Mouse (Mus musculus): Measurements from ENCODE around the gene Tomm20. TPM values are rescaled to one million over a fixed set of nuclear protein-coding genes. Genes with fewer than 3 reads are reported as not detected.
"Not testable (repeated sequence)": the region's sequence is repeated elsewhere in the genome, so short reads cannot be mapped to it uniquely, and the experiment has no call there.

Tomm20 gene
- polyA plus RNA-seq, 1 experiment from 2014 or later = 256 TPM

GRCm38 (mm10) chr8:126884202-126884926, 61.3 kb downstream of the Tomm20 start:
- H3K4me2 ChIP-seq (ENCODE audit: low read depth, low read length) = no peak overlapping the region
- 42% methylated on average over 6 of the region's 6 CpGs for WGBS
- no peak overlapping the region for H3K4me3 ChIP-seq (ENCODE audit: low read depth, low read length)
- H3K9me3 ChIP-seq (replicated peaks; ENCODE audit: control insufficient read depth, low read length) = no peaks in the 10 kb centered on the region
- DNase-seq (ENCODE audit: low spot score) (peak; percentile 33), ATAC-seq (replicated peaks; ENCODE audit: insufficient number of reproducible peaks, low FRiP score, low TSS enrichment, low read depth) (no peak; the same call in 1 of the 2 replicates)
- H3K9ac ChIP-seq (replicated peaks; ENCODE audit: low read length) = no peak overlapping the region
- H3K27me3 ChIP-seq (ENCODE audit: control insufficient read depth, insufficient read depth, low read length) = no peaks in the 10 kb centered on the region
- no peaks in the 10 kb centered on the region for H3K36me3 ChIP-seq (replicated peaks; ENCODE audit: control insufficient read depth, insufficient read depth, low read depth, low read length)
- H3K4me1 ChIP-seq (ENCODE audit: control insufficient read depth, insufficient read depth, low read length) = peaks cover 2% of the 10 kb centered on the region; the same call in 1 of the 2 replicates
- no peak overlapping the region for H3K27ac ChIP-seq (replicated peaks; ENCODE audit: low read depth, low read length)

DNA sequence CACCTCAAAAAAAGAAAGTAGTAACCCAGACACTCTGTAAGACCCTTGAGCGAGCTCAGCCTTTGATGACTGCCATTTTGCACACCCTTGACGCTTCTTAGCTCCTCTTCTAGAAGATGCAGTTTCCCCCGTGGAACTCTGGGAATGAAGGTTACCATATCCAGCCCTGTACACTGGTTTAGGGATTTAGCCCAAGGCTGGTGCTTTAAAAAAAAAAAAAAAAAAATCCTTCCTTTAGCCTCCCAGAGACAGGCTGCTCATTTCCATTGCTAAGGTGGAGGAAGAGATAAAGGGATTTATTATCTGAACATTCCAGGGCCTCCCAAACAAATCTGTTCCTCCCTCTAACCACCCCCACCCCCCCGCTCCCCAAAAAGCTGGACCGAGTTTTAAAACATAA, 61.9 kb downstream of the Tomm20 start:
- no peaks in the 10 kb centered on the region for H3K36me3 ChIP-seq (replicated peaks; ENCODE audit: control insufficient read depth, insufficient read depth, low read depth, low read length)
- H3K4me2 ChIP-seq (ENCODE audit: low read depth, low read length) = no peak overlapping the region
- no peak overlapping the region for H3K27ac ChIP-seq (replicated peaks; ENCODE audit: low read depth, low read length)
- no peaks in the 10 kb centered on the region for H3K9me3 ChIP-seq (replicated peaks; ENCODE audit: control insufficient read depth, low read length)
- no peak for ATAC-seq (replicated peaks; ENCODE audit: insufficient number of reproducible peaks, low FRiP score, low TSS enrichment, low read depth)
- no peak overlapping the region for H3K4me3 ChIP-seq (ENCODE audit: low read depth, low read length)
- no peak for DNase-seq (ENCODE audit: low spot score)
- no peak overlapping the region for H3K9ac ChIP-seq (replicated peaks; ENCODE audit: low read length)
- H3K4me1 ChIP-seq (ENCODE audit: control insufficient read depth, insufficient read depth, low read length) = peaks cover 2% of the 10 kb centered on the region; the same call in 1 of the 2 replicates
- H3K27me3 ChIP-seq (ENCODE audit: control insufficient read depth, insufficient read depth, low read length) = no peaks in the 10 kb centered on the region
- 72% methylated on average over 5 of the region's 5 CpGs for WGBS

GRCm38 (mm10) chr8:126882586-126882985, 63.1 kb downstream of the Tomm20 start:
- ATAC-seq (replicated peaks; ENCODE audit: insufficient number of reproducible peaks, low FRiP score, low TSS enrichment, low read depth); H3K36me3 ChIP-seq (replicated peaks; ENCODE audit: control insufficient read depth, insufficient read depth, low read depth, low read length); H3K9me3 ChIP-seq (replicated peaks; ENCODE audit: control insufficient read depth, low read length); H3K4me3 ChIP-seq (ENCODE audit: low read depth, low read length); DNase-seq (ENCODE audit: low spot score); H3K4me1 ChIP-seq (ENCODE audit: control insufficient read depth, insufficient read depth, low read length); H3K4me2 ChIP-seq (ENCODE audit: low read depth, low read length); H3K9ac ChIP-seq (replicated peaks; ENCODE audit: low read length); H3K27me3 ChIP-seq (ENCODE audit: control insufficient read depth, insufficient read depth, low read length); H3K27ac ChIP-seq (replicated peaks; ENCODE audit: low read depth, low read length): not testable (repeated sequence)
- WGBS = 81% methylated on average over 1 of the region's 1 CpGs

DNA sequence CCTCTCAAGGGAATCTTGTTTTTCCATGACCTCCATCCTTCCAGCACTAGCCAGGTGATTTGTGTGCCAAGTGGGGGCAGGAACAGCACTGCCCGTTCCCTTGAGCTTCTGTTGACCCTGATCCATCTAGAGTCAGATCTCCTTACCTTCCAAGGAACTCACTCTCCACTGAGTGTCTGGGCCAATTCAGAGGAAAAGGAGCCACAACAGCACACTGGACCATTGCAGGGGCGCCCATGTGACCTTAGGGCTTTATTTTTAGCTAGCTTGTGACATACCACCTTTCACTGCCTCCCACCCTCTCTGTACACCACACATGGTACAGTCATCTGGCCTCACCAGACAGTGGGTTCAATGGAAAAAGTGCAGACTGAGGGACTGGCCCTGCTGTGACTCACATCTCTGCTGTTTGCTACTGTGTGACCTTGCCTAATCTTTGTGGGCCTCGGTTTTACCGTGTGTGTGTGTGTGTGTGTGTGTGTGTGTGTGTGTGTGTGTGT, 64.0 kb downstream of the Tomm20 start:
- no peaks in the 10 kb centered on the region for H3K9me3 ChIP-seq (replicated peaks; ENCODE audit: control insufficient read depth, low read length)
- no peak overlapping the region for H3K4me2 ChIP-seq (ENCODE audit: low read depth, low read length)
- H3K4me1 ChIP-seq (ENCODE audit: control insufficient read depth, insufficient read depth, low read length) = peaks cover under 1% of the 10 kb centered on the region
- H3K9ac ChIP-seq (replicated peaks; ENCODE audit: low read length) = no peak overlapping the region
- H3K36me3 ChIP-seq (replicated peaks; ENCODE audit: control insufficient read depth, insufficient read depth, low read depth, low read length) = no peaks in the 10 kb centered on the region
- no peak overlapping the region for H3K27ac ChIP-seq (replicated peaks; ENCODE audit: low read depth, low read length)
- H3K27me3 ChIP-seq (ENCODE audit: control insufficient read depth, insufficient read depth, low read length) = no peaks in the 10 kb centered on the region
- DNase-seq (ENCODE audit: low spot score) (no peak), ATAC-seq (replicated peaks; ENCODE audit: insufficient number of reproducible peaks, low FRiP score, low TSS enrichment, low read depth) (no peak)
- H3K4me3 ChIP-seq (ENCODE audit: low read depth, low read length) = no peak overlapping the region
- 89% methylated on average over 4 of the region's 4 CpGs for WGBS

Other genes starting within 250 kb of the Tomm20 start
- 29.9 and 38.5 TPM in 2 replicates for gene Rbm34, start 25.2 kb upstream of the Tomm20 start, polyA plus RNA-seq (2014; fragmentation: Nextera tagmentation; extraction: Ambion mirVana)
- gene Pard3, start 118.0 kb upstream of the Tomm20 start, polyA plus RNA-seq (2014; fragmentation: Nextera tagmentation; extraction: Ambion mirVana) = 34.5 and 39.4 TPM in 2 replicates